Mouse (Mus musculus): ENCODE data around the gene Nr2c2ap.

DNA sequence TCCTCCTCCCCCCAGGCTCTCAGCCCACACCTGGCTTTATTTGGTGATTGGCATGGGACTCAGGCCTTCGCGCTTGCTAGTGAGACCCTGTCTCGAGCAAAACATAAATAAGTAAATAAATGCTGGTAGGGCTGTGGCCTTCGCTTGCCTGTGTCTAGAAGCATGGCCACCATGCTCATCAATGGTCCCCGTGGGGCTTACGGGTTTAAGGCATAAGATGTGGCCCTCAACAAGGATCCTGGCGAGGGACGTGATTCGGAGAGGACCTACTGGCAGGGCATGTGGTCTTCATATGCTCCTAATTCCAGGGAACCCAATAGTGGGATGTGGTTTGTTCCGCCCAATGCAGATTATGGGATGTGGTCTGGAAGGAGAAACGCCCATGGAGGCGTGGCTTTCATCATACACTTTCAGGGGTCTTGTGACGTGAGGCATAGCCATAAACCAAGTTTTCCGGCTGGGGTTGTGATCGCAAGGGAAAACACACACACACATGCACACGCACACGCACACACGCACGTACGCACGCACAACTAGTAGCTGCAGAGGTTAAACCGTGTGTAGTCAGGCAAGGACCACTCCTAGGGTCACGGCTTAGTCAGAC is 19.8 kb upstream of the Nr2c2ap start:
- TF ChIP-seq CTCF (IDR thresholded peaks at IDR 0.05) = no peak
- TF ChIP-seq EP300 (IDR thresholded peaks at IDR 0.05) = no peak
